In genomic region chr13:56795501-56795900, GRCm38 (mm10) we compare ENCODE assay signal across 13 mouse cellular contexts. TPM values are rescaled to one million over a fixed set of nuclear protein-coding genes. Genes with fewer than 3 reads are reported as not detected.
"Had no signal": no experiment of that assay in that cellular context is flagged by ENCODE, and none has a peak within 500 bp of the region (broad histone marks: within the 10 kb centered on the region; RNA-seq: fewer than 3 reads in every experiment).

No protein-coding gene starts in this region.

- DNase-seq: retina, postnatal 1 day; right cerebral cortex, adult 18-20 months; right cerebral cortex, postnatal 14 days; right cerebral cortex, postnatal 25 days; right cerebral cortex, postnatal 4 days; spleen, adult 18-20 months; thymus, adult 18-20 months; thymus, adult 2 months; thymus, postnatal 14 days; thymus, postnatal 25 days; thymus, postnatal 36 days; thymus, postnatal 4 days had no signal

RNA-seq across cellular contexts. Expression of gene Gm45623, which starts 41.9 kb away (rescaled TPM):
- polyA plus RNA-seq: thymus, adult 2 months; urinary bladder, adult 2 months had no signal
